Mouse (Mus musculus) liver, postnatal 0 days (tissue): ENCODE measurements at regions not wholly inside any gene's neighbourhood (a gene's known extent, or its start where the extent isn't known, plus 50 kb on each side); places are given as distances from the start of the nearest gene placed in this dataset.

Experiments used
- CTCF ChIP-seq: sonication (generic); IDR thresholded peaks from 2 replicates; pipeline ENCODE4 v1.5.1; 2016; ENCODE audit warnings: antibody characterized with exemption, low read depth
- EP300 ChIP-seq: IDR thresholded peaks from 2 replicates; pipeline ENCODE4 v1.6.1; 2016; ENCODE audit warnings: antibody characterized with exemption, low read depth, mild to moderate bottlenecking

GRCm38 (mm10) chr17:45953523-45953922 is 78.6 kb downstream of the Vegfa start:
- no peak for TF ChIP-seq EP300
- no peak for TF ChIP-seq CTCF
